Mouse (Mus musculus): ENCODE data around the gene Soga3.
A peak's percentile ranks its signal among the peaks of the same experiment; 100 is the strongest.

The Soga3 gene

GRCm38 (mm10) chr10:29193769-29194168 is 50.1 kb downstream of the Soga3 start:
- peaks cover 13% of the 10 kb centered on the region for H3K4me1 ChIP-seq (replicated peaks; ENCODE audit: low read depth, low read length)
- H3K9me3 ChIP-seq (ENCODE audit: low read length): no peaks in the 10 kb centered on the region
- no peak for TF ChIP-seq NANOG (IDR thresholded peaks at IDR 0.05; ENCODE audit: borderline replicate concordance, low read length)
- TF ChIP-seq POU5F1 (IDR thresholded peaks at IDR 0.05; ENCODE audit: borderline replicate concordance, low read length): no peak
- no peak for TF ChIP-seq CTCF (conservative IDR thresholded peaks at IDR 0.05; ENCODE audit: low read length)
- H3K27me3 ChIP-seq (ENCODE audit: insufficient read depth, low read length): peaks cover 33% of the 10 kb centered on the region
- 0 out of 2 replicates have a peak, but pooled peaks cover 7% of the 10 kb centered on the region for H3K36me3 ChIP-seq (ENCODE audit: insufficient read depth, low read length)
- H3K4me3 ChIP-seq (replicated peaks; ENCODE audit: low read length): no peak overlapping the region

GRCm38 (mm10) chr10:29196811-29197210 is 53.2 kb downstream of the Soga3 start:
- TF ChIP-seq POU5F1 (IDR thresholded peaks at IDR 0.05; ENCODE audit: borderline replicate concordance, low read length) (no peak), CTCF (conservative IDR thresholded peaks at IDR 0.05; ENCODE audit: low read length) (no peak), NANOG (IDR thresholded peaks at IDR 0.05; ENCODE audit: borderline replicate concordance, low read length) (no peak)
- 0 out of 2 replicates have a peak, but pooled peaks cover 7% of the 10 kb centered on the region for H3K36me3 ChIP-seq (ENCODE audit: insufficient read depth, low read length)
- H3K27me3 ChIP-seq (ENCODE audit: insufficient read depth, low read length): peaks cover 33% of the 10 kb centered on the region
- H3K4me1 ChIP-seq (replicated peaks; ENCODE audit: low read depth, low read length): peaks cover 13% of the 10 kb centered on the region
- H3K9me3 ChIP-seq (ENCODE audit: low read length): no peaks in the 10 kb centered on the region
- peak overlapping the region; percentile 66 for H3K4me3 ChIP-seq (replicated peaks; ENCODE audit: low read length)

GRCm38 (mm10) chr10:29198642-29199041 is 55.0 kb downstream of the Soga3 start, which contains the start of gene Gm49353:
Gene Gm49353, plus strand, starts transcription at chr10:29198954.
- Histone ChIP-seq H3K27me3 (ENCODE audit: insufficient read depth, low read length) (peaks cover 33% of the 10 kb centered on the region), H3K36me3 (ENCODE audit: insufficient read depth, low read length) (0 out of 2 replicates have a peak, but pooled peaks cover 7% of the 10 kb centered on the region), H3K4me3 (replicated peaks; ENCODE audit: low read length) (no peak within 1 kb of the TSS), H3K4me1 (replicated peaks; ENCODE audit: low read depth, low read length) (peaks cover 13% of the 10 kb centered on the region), H3K9me3 (ENCODE audit: low read length) (no peaks in the 10 kb centered on the region)
- TF ChIP-seq POU5F1 (IDR thresholded peaks at IDR 0.05; ENCODE audit: borderline replicate concordance, low read length) (no peak), NANOG (IDR thresholded peaks at IDR 0.05; ENCODE audit: borderline replicate concordance, low read length) (no peak), CTCF (conservative IDR thresholded peaks at IDR 0.05; ENCODE audit: low read length) (no peak)

GRCm38 (mm10) chr10:29199835-29200234 is 56.2 kb downstream of the Soga3 start:
- H3K36me3 ChIP-seq (ENCODE audit: insufficient read depth, low read length): 0 out of 2 replicates have a peak, but pooled peaks cover 7% of the 10 kb centered on the region
- no peaks in the 10 kb centered on the region for H3K9me3 ChIP-seq (ENCODE audit: low read length)
- H3K27me3 ChIP-seq (ENCODE audit: insufficient read depth, low read length): peaks cover 27% of the 10 kb centered on the region
- no peak overlapping the region for H3K4me3 ChIP-seq (replicated peaks; ENCODE audit: low read length)
- no peak for TF ChIP-seq NANOG (IDR thresholded peaks at IDR 0.05; ENCODE audit: borderline replicate concordance, low read length)
- 0 out of 2 replicates have a peak, but pooled peaks have one; percentile 3 for TF ChIP-seq CTCF (conservative IDR thresholded peaks at IDR 0.05; ENCODE audit: low read length)
- peaks cover 13% of the 10 kb centered on the region for H3K4me1 ChIP-seq (replicated peaks; ENCODE audit: low read depth, low read length)

GRCm38 (mm10) chr10:29200609-29201008 is 57.0 kb downstream of the Soga3 start:
- H3K4me3 ChIP-seq (replicated peaks; ENCODE audit: low read length): no peak overlapping the region
- H3K9me3 ChIP-seq (ENCODE audit: low read length): no peaks in the 10 kb centered on the region
- TF ChIP-seq CTCF (conservative IDR thresholded peaks at IDR 0.05; ENCODE audit: low read length) (no peak), NANOG (IDR thresholded peaks at IDR 0.05; ENCODE audit: borderline replicate concordance, low read length) (no peak), POU5F1 (IDR thresholded peaks at IDR 0.05; ENCODE audit: borderline replicate concordance, low read length) (no peak)
- peaks cover 13% of the 10 kb centered on the region for H3K4me1 ChIP-seq (replicated peaks; ENCODE audit: low read depth, low read length)
- 0 out of 2 replicates have a peak, but pooled peaks cover 7% of the 10 kb centered on the region for H3K36me3 ChIP-seq (ENCODE audit: insufficient read depth, low read length)
- H3K27me3 ChIP-seq (ENCODE audit: insufficient read depth, low read length): peaks cover 25% of the 10 kb centered on the region

- TF ChIP-seq POU5F1 (IDR thresholded peaks at IDR 0.05; ENCODE audit: borderline replicate concordance, low read length) (no peak), CTCF (conservative IDR thresholded peaks at IDR 0.05; ENCODE audit: low read length) (peak; percentile 77), NANOG (IDR thresholded peaks at IDR 0.05; ENCODE audit: borderline replicate concordance, low read length) (no peak)
- no peaks in the 10 kb centered on the region for H3K27me3 ChIP-seq (ENCODE audit: insufficient read depth, low read length)
- H3K36me3 ChIP-seq (ENCODE audit: insufficient read depth, low read length): no peaks in the 10 kb centered on the region
- no peak overlapping the region for H3K4me3 ChIP-seq (replicated peaks; ENCODE audit: low read length)
- H3K4me1 ChIP-seq (replicated peaks; ENCODE audit: low read depth, low read length): peaks cover 6% of the 10 kb centered on the region; the same call in 1 of the 2 replicates
- no peaks in the 10 kb centered on the region for H3K9me3 ChIP-seq (ENCODE audit: low read length)
Measured at GRCm38 (mm10) chr10:29206730-29207129, 63.1 kb downstream of the Soga3 start.

- no peak overlapping the region for H3K4me3 ChIP-seq (replicated peaks; ENCODE audit: low read length)
- no peaks in the 10 kb centered on the region for H3K9me3 ChIP-seq (ENCODE audit: low read length)
- no peaks in the 10 kb centered on the region for H3K36me3 ChIP-seq (ENCODE audit: insufficient read depth, low read length)
- no peaks in the 10 kb centered on the region for H3K27me3 ChIP-seq (ENCODE audit: insufficient read depth, low read length)
- TF ChIP-seq NANOG (IDR thresholded peaks at IDR 0.05; ENCODE audit: borderline replicate concordance, low read length): no peak
- TF ChIP-seq CTCF (conservative IDR thresholded peaks at IDR 0.05; ENCODE audit: low read length): no peak
- no peak for TF ChIP-seq POU5F1 (IDR thresholded peaks at IDR 0.05; ENCODE audit: borderline replicate concordance, low read length)
- H3K4me1 ChIP-seq (replicated peaks; ENCODE audit: low read depth, low read length): peaks cover 6% of the 10 kb centered on the region; the same call in 1 of the 2 replicates
Measured at GRCm38 (mm10) chr10:29208735-29209134, 65.1 kb downstream of the Soga3 start.

GRCm38 (mm10) chr10:29211453-29211852 is 67.8 kb downstream of the Soga3 start, which contains the start of gene 9330159F19Rik:
Gene 9330159F19Rik, plus strand, starts transcription at chr10:29211606.
- H3K9me3 ChIP-seq (ENCODE audit: low read length): no peaks in the 10 kb centered on the region
- H3K4me3 ChIP-seq (replicated peaks; ENCODE audit: low read length): no peak within 1 kb of the TSS
- H3K4me1 ChIP-seq (replicated peaks; ENCODE audit: low read depth, low read length): peaks cover 6% of the 10 kb centered on the region; the same call in 1 of the 2 replicates
- no peak for TF ChIP-seq NANOG (IDR thresholded peaks at IDR 0.05; ENCODE audit: borderline replicate concordance, low read length)
- no peak for TF ChIP-seq CTCF (conservative IDR thresholded peaks at IDR 0.05; ENCODE audit: low read length)
- no peak for TF ChIP-seq POU5F1 (IDR thresholded peaks at IDR 0.05; ENCODE audit: borderline replicate concordance, low read length)
- no peaks in the 10 kb centered on the region for H3K27me3 ChIP-seq (ENCODE audit: insufficient read depth, low read length)
- no peaks in the 10 kb centered on the region for H3K36me3 ChIP-seq (ENCODE audit: insufficient read depth, low read length)
